Mouse (Mus musculus): ENCODE results near the gene Fam53a.

Fam53a gene

DNA sequence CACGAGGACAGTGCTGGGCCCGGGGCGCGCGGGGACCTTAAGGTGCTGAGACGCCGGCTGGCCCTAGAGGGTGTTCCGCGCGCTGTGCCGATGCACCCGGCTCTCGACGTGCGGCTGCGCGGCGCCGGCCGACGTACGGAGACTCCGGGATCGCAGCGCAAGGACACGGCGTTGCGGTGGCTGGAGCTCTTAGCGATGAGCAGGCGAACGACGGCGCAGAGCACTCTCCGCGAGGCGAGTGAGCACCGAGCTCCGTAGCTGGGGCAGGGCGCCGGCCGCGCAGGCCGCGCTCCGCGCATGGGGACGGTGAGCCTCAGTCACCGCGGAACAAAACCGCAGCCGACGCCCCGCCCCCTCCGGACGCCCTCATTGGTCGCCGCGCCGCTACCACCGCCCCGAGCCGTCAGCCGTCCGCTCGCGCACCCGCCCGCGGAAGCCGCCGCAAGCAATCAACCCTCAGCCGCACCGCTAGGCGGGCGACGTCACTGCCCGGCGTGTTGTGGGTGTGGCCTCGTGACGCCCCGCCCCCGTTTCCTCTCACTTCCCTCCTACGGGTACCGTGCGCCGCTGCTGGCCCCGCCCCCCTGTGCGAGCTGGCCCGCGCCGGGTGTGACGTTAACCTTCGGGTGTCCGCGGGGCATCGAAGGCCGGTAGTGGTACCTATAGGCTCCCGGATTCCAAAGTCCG, at the start of gene Fam53a, which contains the start of gene Gm9903:
Fam53a (minus strand) TSS at position 335 of the 687 bp plus-strand sequence.
Gm9903 (plus strand) TSS at position 625 of the 687 bp plus-strand sequence.
- peak; percentile 97 for DNase-seq (ENCODE audit: low spot score)

DNA sequence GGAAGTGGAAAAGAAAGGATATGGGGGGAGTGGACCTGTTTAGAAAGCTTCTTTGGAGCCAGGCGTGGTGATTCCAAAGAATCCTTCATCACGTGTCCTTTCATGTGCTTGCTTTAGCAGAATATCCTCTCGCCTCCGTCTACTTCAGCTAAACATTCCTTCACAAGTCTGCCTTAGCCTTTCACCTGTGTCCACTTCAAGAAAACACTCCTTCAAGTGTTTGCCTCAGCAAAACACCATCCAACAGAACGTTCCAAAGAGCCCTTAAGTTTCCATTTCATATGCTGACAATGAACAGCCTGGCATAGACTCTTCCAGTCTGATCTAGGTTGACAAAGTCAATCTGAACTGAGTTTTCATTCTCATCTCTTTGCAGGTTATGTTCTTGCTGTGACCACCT, 48.8 kb upstream of the Fam53a start:
- DNase-seq (ENCODE audit: low spot score): no peak

DNA sequence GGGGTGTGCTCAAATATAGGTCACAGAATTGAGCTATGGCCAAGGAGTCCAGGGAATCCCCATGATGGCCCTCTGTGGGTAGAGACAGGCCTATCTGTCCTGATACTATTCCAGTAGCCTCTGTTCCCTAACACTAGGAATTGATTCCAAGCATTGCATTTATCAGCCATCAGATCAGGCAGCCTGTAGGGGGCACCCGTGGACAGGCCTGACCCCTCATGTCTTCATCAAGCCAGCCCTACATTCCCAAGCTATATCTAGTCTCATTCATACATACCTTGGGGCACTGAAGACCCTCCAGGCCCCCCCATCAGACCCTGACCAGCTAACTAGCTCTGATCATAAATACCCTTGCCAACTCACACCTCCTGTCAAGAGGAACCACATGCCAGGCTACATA, 46.5 kb upstream of the Fam53a start:
- peak; percentile 86 for DNase-seq (ENCODE audit: low spot score)

DNA sequence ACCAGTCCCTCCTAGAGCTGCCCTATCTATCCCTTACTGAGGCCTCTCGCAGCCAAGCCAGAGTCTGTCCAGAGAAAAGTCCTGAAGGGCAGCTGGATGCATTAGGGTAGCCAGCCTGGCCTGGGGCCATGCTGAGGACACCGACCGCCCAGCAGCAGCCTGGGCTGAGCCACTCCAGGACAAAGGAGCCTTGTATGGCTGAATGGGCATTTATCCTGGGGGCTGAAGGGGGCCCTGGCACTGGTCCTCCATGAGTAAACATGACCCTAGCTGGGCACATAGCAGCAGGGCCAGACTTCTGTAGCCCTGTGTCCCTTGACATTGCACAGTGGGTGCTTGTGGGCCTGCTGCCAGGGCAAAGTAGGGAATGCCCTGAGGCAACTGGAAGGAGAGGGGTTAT, 45.0 kb upstream of the Fam53a start:
- DNase-seq (ENCODE audit: low spot score): no peak

DNA sequence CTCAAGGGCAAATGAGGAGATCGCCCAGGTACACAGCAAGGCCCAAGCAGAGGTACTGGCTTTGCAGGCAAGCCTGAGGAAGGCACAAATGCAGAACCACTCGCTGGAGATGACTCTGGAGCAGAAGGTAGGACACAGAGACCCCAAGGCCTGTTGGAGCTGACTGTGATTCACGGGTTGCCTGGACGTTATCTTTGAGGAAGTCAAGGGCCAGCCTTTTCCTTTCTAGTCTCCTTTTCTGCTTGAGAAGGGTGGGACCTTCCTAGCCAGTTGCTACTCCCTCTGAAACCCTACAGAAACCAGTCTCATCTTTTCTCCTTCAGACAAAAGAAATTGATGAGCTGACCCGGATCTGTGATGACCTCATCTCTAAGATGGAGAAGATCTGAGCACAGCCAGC, 42.2 kb upstream of the Fam53a start:
- DNase-seq (ENCODE audit: low spot score): no peak

DNA sequence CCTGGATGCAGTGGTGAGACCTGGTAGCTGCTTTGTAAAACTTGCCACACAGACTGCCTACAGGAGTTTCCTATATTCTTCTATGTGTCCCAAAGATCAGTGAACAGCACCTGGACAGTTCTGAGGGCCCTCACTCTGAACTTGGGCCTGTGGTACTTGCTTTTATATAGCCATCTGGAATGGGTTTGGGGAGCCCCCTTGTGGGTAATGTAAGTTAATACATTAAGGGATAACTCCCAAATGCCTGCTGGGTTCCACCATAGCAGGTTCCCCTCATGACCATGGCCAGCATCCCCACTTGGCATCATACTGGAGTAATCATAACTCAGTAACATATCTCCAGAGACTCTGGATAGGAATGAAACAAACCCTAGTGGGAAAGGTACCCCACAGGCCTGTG, 38.8 kb upstream of the Fam53a start:
- peak; percentile 48 for DNase-seq (ENCODE audit: low spot score)

DNA sequence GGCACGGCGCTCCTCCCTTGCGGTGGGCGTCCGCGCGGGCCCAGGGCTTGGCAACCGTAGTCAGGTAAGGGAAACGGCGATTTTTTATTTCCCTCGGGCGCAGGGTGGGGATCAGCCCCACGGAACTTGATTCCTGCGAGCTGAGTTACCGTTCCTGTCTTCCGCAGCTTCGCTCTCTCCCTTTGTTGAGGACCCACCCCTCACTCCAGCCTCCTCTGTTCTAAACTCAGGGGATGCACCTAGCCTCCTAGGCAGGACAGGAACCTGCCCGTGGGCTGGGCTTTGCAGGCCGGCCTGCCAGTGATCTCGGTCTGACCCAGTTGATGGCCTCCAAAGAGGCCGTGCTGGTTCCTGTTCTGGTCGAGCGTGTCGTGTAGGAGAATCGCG, 29.2 kb upstream of the Fam53a start:
- DNase-seq (ENCODE audit: low spot score): no peak

DNA sequence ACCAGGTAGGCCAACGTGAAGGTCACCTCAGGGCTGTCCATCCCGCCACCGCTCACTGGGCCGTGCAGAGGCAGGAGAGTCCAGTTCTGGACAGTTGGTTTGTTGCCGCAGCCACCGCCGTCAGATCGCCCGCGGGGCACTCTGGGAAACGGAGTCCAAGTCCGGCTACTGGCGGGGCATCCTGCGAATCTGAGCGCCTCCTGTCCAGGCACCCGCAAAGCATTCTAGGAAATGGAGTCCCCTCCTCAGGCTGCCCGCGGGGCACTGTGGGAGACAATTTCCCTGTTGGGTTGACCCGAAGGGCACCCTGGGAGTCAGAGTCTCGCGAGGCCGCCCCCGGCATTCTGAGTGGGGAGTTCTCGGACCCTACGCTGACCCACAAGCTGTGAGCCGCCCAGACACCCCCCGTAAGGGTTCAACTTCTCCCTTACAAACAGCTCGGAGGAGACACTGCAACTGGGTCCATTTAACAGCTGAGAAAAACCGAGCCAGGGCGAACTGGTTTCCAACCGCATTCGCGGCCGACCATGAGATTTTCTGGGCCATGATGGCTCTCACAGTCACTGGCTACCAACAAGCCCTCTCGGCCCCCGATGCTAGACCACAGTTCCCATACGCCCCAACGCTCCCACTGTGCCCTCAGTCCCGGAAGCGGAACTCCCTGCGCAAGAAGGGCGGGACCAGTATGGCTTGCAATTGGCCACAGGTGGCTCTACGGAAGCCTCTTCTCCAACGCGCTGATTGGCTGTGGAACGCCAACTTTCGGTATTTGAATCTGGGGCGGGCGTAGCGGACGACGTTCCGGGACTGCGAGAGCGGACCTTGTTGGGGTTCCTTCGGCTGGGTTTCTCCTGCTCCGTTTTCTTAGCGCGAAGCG, 28.6 kb upstream of the Fam53a start, which contains the start of the genes Tacc3 and Tmem129:
Tacc3 (plus strand) TSS at position 342 of the 877 bp plus-strand sequence.
Tmem129 (minus strand) TSS at position 630 of the 877 bp plus-strand sequence.
- peak; percentile 99 for DNase-seq (ENCODE audit: low spot score)

DNA sequence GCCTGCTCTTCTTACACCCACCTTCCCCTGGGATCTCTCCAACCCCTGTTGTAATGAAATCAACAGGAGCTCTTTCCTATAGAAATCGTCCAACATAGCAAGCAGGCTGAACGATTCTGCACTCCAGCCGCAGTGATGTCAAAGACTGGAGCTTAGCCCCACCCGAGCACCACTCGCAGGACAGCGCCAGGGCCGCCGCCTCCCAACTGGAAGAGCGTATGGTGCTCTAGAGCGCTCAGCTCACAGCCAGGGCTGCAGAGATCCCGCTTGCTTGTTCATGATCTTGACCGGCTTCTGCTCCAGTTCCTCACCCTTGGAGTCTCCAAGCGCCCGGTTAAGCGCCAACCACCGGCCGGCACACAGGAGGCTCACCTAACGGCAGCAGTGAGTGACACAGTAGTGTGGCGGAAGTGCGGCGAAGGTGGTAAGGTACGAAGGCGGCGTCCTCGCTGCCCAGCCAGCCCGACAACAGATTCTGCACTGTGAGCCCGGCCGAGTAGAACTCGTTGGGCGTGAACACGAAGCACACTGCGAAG, 27.9 kb upstream of the Fam53a start:
- no peak for DNase-seq (ENCODE audit: low spot score)

DNA sequence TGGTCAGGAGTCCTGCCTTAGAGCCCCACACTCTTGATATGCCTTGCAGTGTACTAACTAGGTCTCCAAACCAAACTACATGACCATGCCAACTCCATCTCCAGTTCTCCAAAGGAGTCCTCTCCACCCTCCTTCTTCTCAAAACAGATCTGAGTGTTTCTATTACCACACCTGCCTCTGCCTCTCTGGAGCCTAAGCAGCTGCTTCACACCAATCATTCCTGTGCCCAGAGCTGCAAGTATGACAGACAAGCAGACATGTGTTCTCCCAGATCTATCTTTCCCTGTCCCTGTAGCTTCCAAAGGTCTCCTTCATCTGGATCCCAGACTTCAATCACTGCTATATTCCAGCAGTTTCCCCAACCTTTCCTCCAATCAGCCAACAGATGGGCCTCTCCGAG, 27.3 kb upstream of the Fam53a start:
- DNase-seq (ENCODE audit: low spot score): no peak

DNA sequence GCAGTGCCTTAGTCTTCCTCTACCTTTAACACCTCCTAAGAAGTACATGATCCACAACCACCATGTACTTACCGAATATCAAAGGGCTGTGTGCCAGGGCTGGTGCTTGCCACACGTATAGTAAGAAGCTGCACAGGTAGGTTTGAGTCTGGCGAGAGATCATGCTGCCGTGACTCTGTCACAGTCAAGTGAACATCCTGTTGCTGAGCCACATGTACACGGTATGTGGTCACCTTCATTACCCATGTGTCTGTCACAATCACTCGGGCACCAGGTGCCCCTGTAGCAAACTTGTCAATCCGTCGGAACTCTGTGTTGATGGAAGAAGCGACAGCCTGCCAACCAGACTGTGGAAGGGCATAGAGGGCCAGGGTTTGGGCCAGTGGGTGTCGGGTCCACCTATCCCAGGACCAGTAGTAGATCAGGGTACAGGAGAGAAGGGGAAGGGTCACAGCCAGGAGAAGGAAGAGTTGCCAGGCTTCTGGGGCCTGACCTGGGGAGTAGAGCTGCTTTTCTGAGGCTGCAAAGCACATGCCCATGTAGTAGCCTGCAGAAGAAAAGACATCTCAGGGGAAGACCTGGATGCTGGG, 25.9 kb upstream of the Fam53a start:
- DNase-seq (ENCODE audit: low spot score): no peak

DNA sequence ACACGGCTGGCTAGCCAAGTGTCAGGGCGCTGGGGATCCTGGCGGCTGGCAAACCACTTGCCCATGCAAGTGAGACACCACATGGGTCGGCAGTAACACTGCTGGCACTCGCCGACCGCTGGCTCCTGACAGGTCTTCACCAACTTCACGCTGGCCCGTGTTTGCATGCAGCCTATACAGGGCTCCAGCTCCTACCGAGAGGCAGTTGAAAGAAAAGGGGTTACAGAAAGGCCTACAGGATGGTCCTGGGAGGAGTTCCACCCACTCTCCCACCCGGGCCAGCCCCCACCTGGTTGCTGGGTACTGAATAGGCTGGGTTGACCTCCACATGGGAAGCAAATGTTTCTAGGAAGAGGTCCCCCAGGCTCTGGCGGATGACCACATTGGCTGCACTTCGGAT, 25.0 kb upstream of the Fam53a start:
- no peak for DNase-seq (ENCODE audit: low spot score)

DNA sequence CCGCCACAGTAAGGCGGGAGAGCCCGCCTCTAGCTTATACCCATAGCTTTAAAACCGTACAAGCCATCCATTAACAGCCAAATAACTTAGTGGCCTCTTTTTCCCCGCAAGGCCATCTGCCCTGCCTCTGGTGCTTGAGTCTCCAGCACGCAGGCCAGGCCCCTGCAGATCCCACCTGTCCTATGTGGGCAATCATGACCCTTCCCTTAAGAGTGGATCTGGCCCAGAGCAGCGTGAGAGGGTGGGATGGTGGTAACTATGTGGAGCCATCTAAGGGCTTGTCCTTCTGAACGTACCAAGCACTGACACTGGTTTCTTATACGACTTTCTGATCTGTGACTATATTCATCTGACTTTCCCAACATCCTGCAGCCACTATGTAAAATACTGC, 23.3 kb upstream of the Fam53a start:
- DNase-seq (ENCODE audit: low spot score): no peak

DNA sequence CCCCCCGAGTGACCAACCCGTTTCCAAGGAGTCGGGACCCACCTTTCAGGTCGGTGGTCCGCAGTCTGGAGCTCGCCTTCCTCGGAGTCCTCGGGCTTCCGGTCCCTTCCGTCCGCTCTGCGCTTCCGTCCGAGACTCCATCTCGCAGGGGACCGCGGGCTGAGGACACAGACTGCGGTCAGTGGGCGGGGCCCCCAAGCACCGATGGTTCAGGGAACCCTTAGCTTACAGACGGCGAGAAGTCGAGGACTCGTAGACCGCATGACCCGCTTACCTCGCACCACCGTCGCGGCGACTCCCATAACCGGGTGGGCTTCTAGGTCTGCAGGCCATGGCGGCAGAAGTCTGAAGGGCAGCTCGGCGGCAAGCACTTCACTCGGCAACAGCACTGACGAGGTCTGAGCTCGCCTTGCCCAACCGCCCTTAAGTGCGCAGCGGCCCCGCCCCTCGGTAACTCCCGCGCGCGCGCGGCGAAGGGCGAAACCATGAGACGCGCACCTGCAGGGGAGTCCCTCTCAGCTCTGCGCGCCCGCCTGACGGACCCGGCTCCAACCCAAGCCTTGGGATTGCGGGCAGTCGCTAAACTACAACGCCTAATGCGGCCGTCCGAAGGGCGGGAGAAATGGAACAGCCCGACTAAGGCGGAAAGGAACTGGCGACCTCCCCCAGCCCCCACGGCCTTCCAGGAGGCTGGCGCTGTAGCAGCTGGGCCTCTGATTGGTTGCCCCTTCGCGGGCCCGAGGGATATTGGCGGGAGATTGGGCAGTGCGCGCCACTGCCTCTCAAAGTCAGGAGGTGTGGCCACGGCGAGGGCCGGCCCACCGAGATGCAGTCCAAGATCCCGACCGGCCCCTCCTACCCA, 22.7 kb upstream of the Fam53a start, which contains the start of gene Slbp:
Slbp (minus strand) TSS at position 654 of the 862 bp plus-strand sequence.
- DNase-seq (ENCODE audit: low spot score): peak; percentile 97

DNA sequence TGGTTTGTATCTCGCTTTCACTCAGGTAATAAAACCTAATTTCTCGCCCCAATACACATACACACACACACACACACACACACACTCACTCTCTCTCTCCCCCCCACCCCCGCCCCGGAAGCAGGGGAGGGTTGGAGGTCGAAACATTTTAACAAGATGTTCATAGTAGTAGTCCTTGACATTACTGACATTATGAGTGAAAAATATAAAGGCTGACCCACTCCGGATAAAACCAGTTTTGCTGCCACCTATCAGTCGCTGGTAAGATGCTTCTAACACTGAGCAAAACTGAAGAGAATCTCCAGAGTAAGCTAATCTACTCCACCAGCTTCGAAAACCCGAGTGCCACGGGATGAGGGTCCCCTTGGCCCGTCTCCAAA, 22.1 kb upstream of the Fam53a start:
- DNase-seq (ENCODE audit: low spot score): peak; percentile 44

DNA sequence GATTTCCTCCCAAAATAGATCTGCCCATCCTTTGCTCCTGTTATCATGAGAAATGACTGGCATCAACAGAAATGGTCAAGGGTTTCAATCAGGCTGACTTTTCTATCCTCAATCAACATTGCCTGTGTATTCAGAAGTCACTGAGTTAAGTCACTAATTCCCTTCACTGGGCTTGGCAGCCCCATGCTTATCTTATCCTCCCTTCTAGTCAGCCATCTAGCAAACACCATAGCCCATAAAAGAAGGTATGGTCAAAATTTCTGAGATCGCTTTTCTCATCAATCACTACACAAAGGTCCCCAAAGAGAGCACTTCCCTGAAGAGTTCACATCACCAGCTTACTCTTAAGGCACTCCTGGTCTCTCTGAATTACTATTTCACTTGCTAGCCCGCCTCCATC, 21.6 kb upstream of the Fam53a start:
- DNase-seq (ENCODE audit: low spot score): no peak

DNA sequence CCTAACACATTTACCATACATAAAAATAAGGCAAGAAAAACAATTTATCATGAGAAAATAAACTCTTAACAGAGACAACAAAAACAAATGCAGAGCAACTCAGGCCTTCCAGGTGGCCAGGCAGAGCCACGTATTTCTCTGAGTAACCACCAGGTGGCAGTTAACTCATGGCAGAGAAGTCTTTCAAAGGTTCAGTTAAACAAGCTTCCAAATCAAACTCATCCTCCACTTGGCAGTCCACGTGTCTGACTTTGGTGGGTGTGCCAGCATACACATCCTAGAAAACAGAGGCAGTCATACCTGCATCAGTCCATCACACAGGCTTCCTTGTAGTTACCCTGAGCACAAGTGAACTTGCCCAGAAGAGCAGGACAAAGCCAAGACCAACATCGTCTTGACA, 11.2 kb upstream of the Fam53a start:
- peak; percentile 71 for DNase-seq (ENCODE audit: low spot score)

DNA sequence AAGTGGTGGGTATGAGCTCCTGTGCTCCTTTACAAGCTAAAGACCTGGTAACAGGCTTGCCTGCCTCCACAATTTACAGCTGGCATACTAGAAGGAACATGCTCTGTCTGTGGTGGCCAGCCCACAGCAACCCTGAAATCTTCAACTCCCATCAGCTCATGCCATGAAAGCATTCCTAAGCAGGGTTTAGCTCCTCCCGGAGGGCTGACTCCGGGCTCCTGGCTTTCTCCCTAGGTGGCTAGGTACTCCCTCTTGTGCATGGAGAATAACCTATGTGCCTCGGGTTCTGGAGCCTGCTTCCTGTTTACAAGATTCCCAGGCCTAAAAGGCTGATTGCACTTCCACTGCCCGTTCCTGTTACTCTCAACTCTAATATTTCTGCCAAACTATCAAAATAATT, 9.4 kb upstream of the Fam53a start:
- no peak for DNase-seq (ENCODE audit: low spot score)

DNA sequence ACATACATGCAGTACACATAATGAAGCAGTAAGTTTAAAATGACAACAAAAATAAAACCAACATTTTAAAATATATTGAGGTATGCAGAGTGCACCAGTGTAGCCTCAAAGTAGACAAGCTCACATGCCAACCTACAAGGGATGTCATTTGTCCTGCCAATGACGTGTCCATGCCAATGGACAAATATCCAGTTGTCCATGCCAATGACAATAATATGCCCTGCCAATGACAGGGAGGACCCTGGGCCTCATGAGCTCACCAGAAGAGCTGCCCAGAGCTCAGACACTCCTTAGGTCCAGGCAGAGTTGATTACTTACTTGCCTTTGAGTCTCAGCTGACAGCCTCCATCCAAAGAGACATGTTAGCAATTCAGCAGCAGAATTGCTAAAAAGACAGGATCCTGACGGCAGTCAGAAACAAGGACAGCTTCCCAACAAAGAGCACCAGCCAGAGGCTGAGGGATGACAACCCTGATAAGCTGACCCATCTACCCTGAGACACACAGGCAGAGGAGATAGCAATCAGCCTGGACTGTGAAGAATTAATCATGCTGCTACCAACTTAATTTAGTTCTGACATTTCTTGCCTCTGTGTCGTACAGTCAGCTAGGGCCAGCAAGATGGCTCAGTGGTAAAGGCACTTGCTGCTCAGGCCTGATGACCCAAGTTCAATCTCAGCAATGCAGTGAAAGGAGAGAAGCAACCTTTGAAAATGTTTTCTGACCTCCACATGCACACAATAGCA, 8.3 kb upstream of the Fam53a start:
- no peak for DNase-seq (ENCODE audit: low spot score)

DNA sequence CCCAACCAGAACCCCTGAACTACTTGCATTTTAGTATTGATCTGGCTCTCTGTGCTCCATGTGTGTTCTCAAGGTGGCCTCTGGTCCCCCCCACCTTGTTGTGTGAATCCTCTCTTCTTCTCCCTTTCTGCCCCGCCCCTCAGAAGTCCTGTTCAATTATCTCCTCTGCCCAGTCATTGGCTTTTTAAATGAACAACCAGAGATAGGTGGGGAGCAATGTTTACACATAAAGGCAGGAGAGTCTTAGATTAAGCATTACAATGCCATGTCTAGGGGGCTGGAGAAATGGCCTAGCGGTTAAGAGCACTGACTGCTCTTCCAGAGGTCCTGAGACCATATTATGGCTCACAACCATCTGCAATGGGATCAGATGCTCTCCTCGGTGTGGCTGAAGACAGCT, 5.9 kb upstream of the Fam53a start:
- DNase-seq (ENCODE audit: low spot score): no peak

DNA sequence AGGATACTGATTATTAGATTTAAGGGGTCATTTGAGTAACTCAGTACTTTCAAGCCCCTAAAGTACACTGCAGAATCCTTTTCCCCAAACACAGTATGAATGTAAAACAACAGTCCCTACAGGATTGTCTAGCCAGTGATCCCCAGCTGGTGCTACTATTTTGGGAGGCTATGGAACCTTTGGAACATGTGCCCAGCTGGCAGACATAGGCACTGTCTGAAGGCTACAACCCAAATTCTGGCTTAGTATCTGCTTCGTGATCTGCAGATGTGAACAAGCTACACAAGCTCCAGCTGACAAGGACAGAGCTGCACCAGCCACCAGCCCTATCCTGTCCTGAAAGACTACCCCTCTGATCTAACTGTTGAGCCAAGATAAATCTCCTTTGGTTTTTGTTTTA, 3.1 kb upstream of the Fam53a start:
- no peak for DNase-seq (ENCODE audit: low spot score)
